Mouse (Mus musculus) limb, embryonic 12.5 days (tissue): ENCODE results near the gene Btbd9. TPM values are rescaled to one million over a fixed set of nuclear protein-coding genes. Genes with fewer than 3 reads are reported as not detected.
A peak's percentile ranks its signal among the peaks of the same experiment; 100 is the strongest.

ENCODE experiments used
- ATAC-seq: fragments of 200-750 bp; cut with Nextera tagmentation; 2 replicates; pipeline ENCODE4 v1.8.0; 2017; ENCODE audit warnings: low read depth, moderate TSS enrichment; ENCODE audit not compliant: insufficient number of reproducible peaks, insufficient read depth, low FRiP score, low TSS enrichment
- H3K27ac ChIP-seq: fragments of 300-500 bp; sonication (generic); 2 replicates; pipeline ENCODE4 v1.5.1; 2016; ENCODE audit warnings: mild to moderate bottlenecking, moderate library complexity
- H3K27me3 ChIP-seq: fragments of 300-500 bp; sonication (generic); 2 replicates; pipeline ENCODE4 v1.6.1; 2016; ENCODE audit warnings: mild to moderate bottlenecking, moderate library complexity
- H3K36me3 ChIP-seq: fragments of 300-500 bp; sonication (generic); 2 replicates; pipeline ENCODE4 v1.6.1; 2016; ENCODE audit warnings: mild to moderate bottlenecking, moderate library complexity
- H3K4me1 ChIP-seq: fragments of 300-500 bp; sonication (generic); replicated peaks from 2 replicates; pipeline ENCODE4 v1.6.1; 2016
- H3K4me2 ChIP-seq: fragments of 300-500 bp; sonication (generic); 2 replicates; pipeline ENCODE4 v1.6.1; 2016; ENCODE audit warnings: mild to moderate bottlenecking, moderate library complexity
- H3K4me3 ChIP-seq: fragments of 300-500 bp; sonication (generic); replicated peaks from 2 replicates; pipeline ENCODE4 v1.5.1; 2016; ENCODE audit warnings: mild to moderate bottlenecking
- H3K9ac ChIP-seq: fragments of 300-500 bp; sonication (generic); replicated peaks from 2 replicates; pipeline ENCODE4 v1.6.1; 2016; ENCODE audit warnings: mild to moderate bottlenecking, moderate library complexity
- H3K9me3 ChIP-seq: fragments of 300-500 bp; sonication (generic); 2 replicates; pipeline ENCODE4 v1.6.1; 2016; ENCODE audit warnings: mild to moderate bottlenecking, moderate library complexity
- WGBS: fragments of 180-500 bp; shearing (Covaris S2); methylation state at CpG from one replicate; pipeline ENCODE4 v1.1.7; 2016; 5-methylcytosine and 5-hydroxymethylcytosine counted together
- polyA plus RNA-seq: library from polyadenylated mRNA; unstranded; fragments of >200 nt; fragmentation: Nextera tagmentation; extraction: Ambion mirVana; gene quantifications from 2 replicates; pipeline ENCODE4 v1.2.1, GENCODE M21; 2016

Btbd9 gene
- polyA plus RNA-seq, 1 experiment from 2014 or later, result 70.6 TPM

DNA sequence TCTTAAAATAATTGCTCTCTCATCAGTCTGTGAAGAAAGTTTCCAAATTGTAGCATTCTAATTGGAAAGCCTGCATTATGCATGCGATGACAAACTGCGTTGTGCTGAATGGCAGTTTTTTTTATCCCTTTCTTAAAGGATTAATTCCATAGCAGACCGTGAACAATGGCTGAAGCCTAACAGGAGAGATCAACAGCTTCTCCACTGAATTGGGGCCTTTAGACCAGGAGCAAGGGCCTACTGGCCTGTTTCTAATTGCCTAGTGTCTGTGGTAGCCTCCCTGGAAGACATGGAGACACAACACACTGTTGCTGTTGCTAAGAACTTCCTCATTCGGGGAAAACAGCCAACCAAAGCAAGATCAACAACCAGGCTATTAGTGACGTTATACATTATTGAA is 296.6 kb downstream of the Btbd9 start:
- Histone ChIP-seq H3K4me1 (peaks cover 19% of the 10 kb centered on the region; the same call in 1 of the 2 replicates), H3K9me3 (no peaks in the 10 kb centered on the region), H3K4me2 (no peak overlapping the region), H3K9ac (no peak overlapping the region), H3K27ac (no peak overlapping the region), H3K27me3 (no peaks in the 10 kb centered on the region), H3K4me3 (no peak overlapping the region), H3K36me3 (no peaks in the 10 kb centered on the region)
- 75% methylated on average over 5 of the region's 5 CpGs for WGBS
- ATAC-seq, result no peak

- 39% methylated on average over 16 of the region's 16 CpGs for WGBS
- Histone ChIP-seq H3K4me1 (peaks cover 17% of the 10 kb centered on the region; the same call in 1 of the 2 replicates), H3K9me3 (no peaks in the 10 kb centered on the region), H3K27me3 (no peaks in the 10 kb centered on the region), H3K4me3 (no peak overlapping the region), H3K4me2 (no peak overlapping the region), H3K27ac (no peak overlapping the region), H3K9ac (no peak overlapping the region), H3K36me3 (peaks cover 2% of the 10 kb centered on the region; the same call in 1 of the 2 replicates)
- no peak for ATAC-seq
Observed at GRCm38 (mm10) chr17:30278596-30279378, 297.5 kb downstream of the Btbd9 start.

DNA sequence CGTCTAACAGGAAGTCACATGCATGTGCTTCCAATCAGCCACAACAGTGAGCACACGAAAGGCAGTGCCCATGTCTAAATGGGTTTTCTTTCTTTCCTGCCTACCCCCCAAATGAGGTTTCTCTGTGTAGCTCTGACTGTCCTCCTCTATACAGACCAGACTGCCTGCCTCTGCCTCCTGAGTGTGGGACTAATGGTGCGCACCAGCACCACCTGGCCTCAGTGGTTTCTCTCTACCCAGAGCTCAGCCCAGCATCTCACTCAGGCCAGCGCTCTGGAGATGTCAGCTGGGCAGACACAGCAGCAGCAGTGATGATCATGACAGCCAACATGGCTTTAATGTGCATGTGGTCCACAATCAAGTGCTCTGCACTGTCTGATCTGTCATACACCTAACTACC is 299.8 kb downstream of the Btbd9 start:
- Histone ChIP-seq H3K9me3 (no peaks in the 10 kb centered on the region), H3K4me1 (peaks cover 13% of the 10 kb centered on the region; the same call in 1 of the 2 replicates), H3K9ac (no peak overlapping the region), H3K4me2 (no peak overlapping the region), H3K36me3 (peaks cover 5% of the 10 kb centered on the region; the same call in 1 of the 2 replicates), H3K4me3 (no peak overlapping the region), H3K27me3 (no peaks in the 10 kb centered on the region), H3K27ac (no peak overlapping the region)
- ATAC-seq, result no peak
- WGBS, result 68% methylated on average over 4 of the region's 4 CpGs

- H3K9me3 ChIP-seq, result no peaks in the 10 kb centered on the region
- no peaks in the 10 kb centered on the region for H3K27me3 ChIP-seq
- peaks cover 5% of the 10 kb centered on the region; the same call in 1 of the 2 replicates for H3K36me3 ChIP-seq
- no peak overlapping the region for H3K27ac ChIP-seq
- ATAC-seq, result no peak
- no peak overlapping the region for H3K4me2 ChIP-seq
- H3K9ac ChIP-seq, result no peak overlapping the region
- H3K4me3 ChIP-seq, result no peak overlapping the region
- WGBS, result 88% methylated on average over 6 of the region's 6 CpGs
- peaks cover 5% of the 10 kb centered on the region; the same call in 1 of the 2 replicates for H3K4me1 ChIP-seq
Observed at GRCm38 (mm10) chr17:30272769-30273168, 303.5 kb downstream of the Btbd9 start.

DNA sequence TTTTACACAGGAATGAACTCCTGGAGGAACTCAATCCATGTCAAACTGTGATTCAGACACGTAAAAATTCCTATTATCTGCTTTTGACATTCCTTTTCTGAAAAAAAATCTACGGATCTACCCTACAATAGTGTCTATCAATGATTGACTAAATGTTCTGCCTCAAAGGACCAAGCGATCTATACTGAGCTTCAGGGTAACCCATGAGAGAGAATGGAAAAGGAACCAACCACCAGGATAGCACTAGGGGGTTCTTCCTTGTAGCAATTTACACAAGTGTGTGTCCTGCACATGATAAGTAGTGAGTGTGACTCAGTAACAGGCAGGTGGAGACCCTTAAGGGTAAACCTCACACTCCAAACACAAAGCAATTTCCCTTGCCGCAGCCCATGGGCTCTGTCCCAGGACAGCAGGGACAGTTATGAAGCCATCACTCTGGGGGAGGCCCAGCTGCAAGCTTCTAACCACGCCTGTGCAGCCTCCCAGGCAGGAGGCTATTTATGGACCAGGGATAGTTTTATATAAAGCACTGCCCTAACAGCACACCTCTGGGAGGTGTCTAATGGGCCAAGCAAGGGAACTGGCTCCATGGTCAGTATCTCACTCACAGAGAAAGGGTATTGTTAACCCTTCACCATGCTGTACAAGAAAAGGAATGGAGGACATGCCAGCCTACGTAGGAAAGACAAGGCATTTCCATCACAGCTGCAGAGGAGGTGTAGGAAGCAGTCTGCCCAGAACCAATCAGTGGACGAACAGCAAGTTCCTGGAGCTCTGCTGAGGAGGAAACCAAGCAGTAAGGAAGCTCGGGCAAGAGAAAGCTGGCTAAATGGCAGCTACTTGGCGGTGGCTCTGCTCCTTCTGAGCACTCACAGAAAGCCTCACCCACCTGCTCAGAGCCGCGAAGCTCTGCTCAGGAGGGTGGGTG is 306.9 kb downstream of the Btbd9 start:
- H3K27ac ChIP-seq, result no peak overlapping the region
- no peaks in the 10 kb centered on the region for H3K27me3 ChIP-seq
- no peak for ATAC-seq
- H3K9me3 ChIP-seq, result no peaks in the 10 kb centered on the region
- H3K9ac ChIP-seq, result no peak overlapping the region
- no peak overlapping the region for H3K4me2 ChIP-seq
- 74% methylated on average over 11 of the region's 11 CpGs for WGBS
- peaks cover 5% of the 10 kb centered on the region; the same call in 1 of the 2 replicates for H3K36me3 ChIP-seq
- peaks cover 8% of the 10 kb centered on the region; the same call in 1 of the 2 replicates for H3K4me1 ChIP-seq
- H3K4me3 ChIP-seq, result no peak overlapping the region

GRCm38 (mm10) chr17:30268456-30268855 is 307.8 kb downstream of the Btbd9 start:
- 95% methylated on average over 8 of the region's 8 CpGs for WGBS

DNA sequence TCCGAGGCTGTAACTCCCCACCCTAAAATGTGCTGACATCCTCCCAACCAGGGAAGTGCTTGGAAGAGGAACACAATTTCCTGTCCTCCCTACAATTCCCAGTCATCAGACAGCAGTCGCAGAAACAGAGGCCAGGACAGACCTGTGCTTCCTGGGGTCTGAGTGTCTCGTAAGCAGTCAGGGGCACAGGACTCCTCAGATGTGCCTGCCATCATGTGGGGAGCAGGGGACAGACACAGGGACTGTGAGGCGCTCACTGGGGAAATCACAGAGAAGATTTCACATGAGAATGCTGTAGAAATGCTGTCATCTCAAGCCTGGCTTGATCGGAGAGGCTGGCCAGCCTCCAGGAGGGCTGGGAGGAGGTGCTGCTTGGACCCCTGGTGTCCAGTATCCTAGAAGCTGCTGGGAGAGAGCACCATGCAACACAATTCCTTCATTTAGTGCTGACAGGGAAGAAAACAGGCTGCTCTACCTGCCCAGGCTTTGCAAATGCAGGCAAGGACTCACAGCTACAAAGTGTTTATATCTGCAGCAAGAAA is 308.8 kb downstream of the Btbd9 start:
- Histone ChIP-seq H3K27ac (no peak overlapping the region), H3K36me3 (no peaks in the 10 kb centered on the region), H3K9me3 (no peaks in the 10 kb centered on the region), H3K4me1 (peaks cover 23% of the 10 kb centered on the region), H3K4me3 (no peak overlapping the region), H3K4me2 (no peak overlapping the region), H3K9ac (no peak overlapping the region), H3K27me3 (no peaks in the 10 kb centered on the region)
- ATAC-seq, result no peak
- WGBS, result 68% methylated on average over 5 of the region's 5 CpGs

More at GRCm38 (mm10) chr17:30268456-30268855, 307.8 kb downstream of the Btbd9 start:
- no peak overlapping the region for H3K27ac ChIP-seq
- H3K4me1 ChIP-seq, result peaks cover 14% of the 10 kb centered on the region
- no peaks in the 10 kb centered on the region for H3K36me3 ChIP-seq
- no peak overlapping the region for H3K9ac ChIP-seq
- no peak for ATAC-seq
- H3K27me3 ChIP-seq, result no peaks in the 10 kb centered on the region
- H3K4me2 ChIP-seq, result no peak overlapping the region
- H3K9me3 ChIP-seq, result no peaks in the 10 kb centered on the region
- no peak overlapping the region for H3K4me3 ChIP-seq

- Histone ChIP-seq H3K27ac (peak overlapping the region; percentile 83; the same call in 1 of the 2 replicates), H3K4me3 (no peak overlapping the region), H3K4me1 (peaks cover 53% of the 10 kb centered on the region), H3K27me3 (no peaks in the 10 kb centered on the region), H3K4me2 (no peak overlapping the region), H3K9me3 (no peaks in the 10 kb centered on the region), H3K9ac (no peak overlapping the region), H3K36me3 (no peaks in the 10 kb centered on the region)
- 47% methylated on average over 2 of the region's 2 CpGs for WGBS
- ATAC-seq, result no peak
Observed at GRCm38 (mm10) chr17:30263535-30263934, 312.8 kb downstream of the Btbd9 start.

- H3K27ac ChIP-seq, result peak overlapping the region; percentile 83
- WGBS, result 43% methylated on average over 6 of the region's 6 CpGs
- no peak overlapping the region for H3K4me3 ChIP-seq
- H3K9me3 ChIP-seq, result no peaks in the 10 kb centered on the region
- no peaks in the 10 kb centered on the region for H3K36me3 ChIP-seq
- no peak overlapping the region for H3K9ac ChIP-seq
- no peaks in the 10 kb centered on the region for H3K27me3 ChIP-seq
- ATAC-seq, result no peak
- H3K4me1 ChIP-seq, result peaks cover 59% of the 10 kb centered on the region
- no peak overlapping the region for H3K4me2 ChIP-seq
Observed at GRCm38 (mm10) chr17:30262943-30263342, 313.3 kb downstream of the Btbd9 start.

DNA sequence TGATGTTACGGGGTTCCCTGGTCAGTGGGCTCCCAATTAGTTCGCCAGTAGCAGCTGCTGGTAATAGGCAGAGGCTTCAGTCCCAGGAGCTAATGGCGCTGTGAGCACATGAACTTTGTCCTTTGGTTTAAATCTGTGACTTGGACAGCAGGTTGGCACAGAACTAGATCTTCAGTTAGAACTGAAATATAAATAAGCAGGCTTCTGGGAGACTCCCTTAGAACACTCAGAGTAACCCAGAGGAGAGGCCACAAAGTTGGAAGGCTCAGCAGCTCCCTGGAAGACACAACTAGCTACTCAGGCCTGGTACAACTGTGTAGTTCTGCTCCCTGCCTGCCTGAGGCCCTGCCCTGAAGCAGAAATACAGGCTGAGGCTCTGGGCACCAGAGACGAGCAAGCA is 313.8 kb downstream of the Btbd9 start:
- Histone ChIP-seq H3K9me3 (no peaks in the 10 kb centered on the region), H3K4me2 (no peak overlapping the region), H3K9ac (no peak overlapping the region), H3K4me3 (no peak overlapping the region), H3K27me3 (no peaks in the 10 kb centered on the region), H3K4me1 (peaks cover 62% of the 10 kb centered on the region), H3K36me3 (no peaks in the 10 kb centered on the region), H3K27ac (peak overlapping the region; percentile 83)
- no peak for ATAC-seq
- 50% methylated on average over 4 of the region's 4 CpGs for WGBS

DNA sequence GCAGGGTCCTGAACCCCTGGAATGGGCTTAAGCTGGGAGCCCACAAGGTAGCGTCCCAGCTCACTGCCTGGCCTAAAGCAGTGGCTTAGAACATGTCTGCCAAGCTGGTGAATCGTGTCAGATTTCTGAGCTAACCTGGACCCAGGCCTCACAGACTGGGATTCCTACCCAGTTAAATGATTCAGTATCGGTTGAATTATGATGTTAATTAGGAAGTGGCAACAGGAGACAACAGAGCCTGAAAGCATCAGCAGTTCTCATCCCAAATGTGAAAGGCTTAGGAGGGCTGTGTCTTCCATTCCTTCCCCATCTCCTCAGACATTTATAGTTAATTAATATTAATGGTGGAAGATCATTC is 314.3 kb downstream of the Btbd9 start:
- no peak overlapping the region for H3K9ac ChIP-seq
- H3K27me3 ChIP-seq, result no peaks in the 10 kb centered on the region
- no peak overlapping the region for H3K4me2 ChIP-seq
- no peak for ATAC-seq
- no peak overlapping the region for H3K27ac ChIP-seq
- no peaks in the 10 kb centered on the region for H3K9me3 ChIP-seq
- WGBS, result 86% methylated on average over 3 of the region's 3 CpGs
- H3K4me3 ChIP-seq, result no peak overlapping the region
- H3K4me1 ChIP-seq, result peaks cover 60% of the 10 kb centered on the region
- H3K36me3 ChIP-seq, result no peaks in the 10 kb centered on the region
